ENCODE assay signal across 14 mouse cellular contexts in genomic region chr11:19988631-19989030, GRCm38 (mm10).
DNase-seq lines count a peak whose midpoint lies in the region; ATAC-seq and TF ChIP-seq lines count a peak whose summit lies in the region.
"Had no signal": no experiment of that assay in that cellular context is flagged by ENCODE, and none has a peak within 500 bp of the region (broad histone marks: within the 10 kb centered on the region; RNA-seq: fewer than 3 reads in every experiment).

No protein-coding gene starts in this region.

- H3K9ac ChIP-seq in kidney, embryonic 15.5 days, result no peak overlapping the region
- no peak overlapping the region for H3K9ac ChIP-seq in intestine, postnatal 0 days (ENCODE audit: low read depth, low read length)
- H3K9ac ChIP-seq in midbrain, embryonic 11.5 days (ENCODE audit: low read length), result no peak overlapping the region
- H3K9ac ChIP-seq: embryonic facial prominence, embryonic 15.5 days; forebrain, embryonic 12.5 days; lung, embryonic 15.5 days; neural tube, embryonic 13.5 days had no signal

- DNase-seq in kidney, postnatal 14 days, result no peak
- peak; percentile 43 for DNase-seq in CD4-positive, CD25-positive, alpha-beta regulatory T cell, adult 2 months (ENCODE audit: low read depth, low spot score)
- no peak for DNase-seq in midbrain, embryonic 11.5 days (ENCODE audit: low spot score, missing footprints)
- no peak for DNase-seq in right cerebral cortex, postnatal 10 days (ENCODE audit: low spot score in 2 of 2)
- no peak for DNase-seq in neural tube, embryonic 10.5 days (ENCODE audit: extremely low spot score, low spot score)
- DNase-seq: right cerebral cortex, postnatal 4 days had no signal

- no peaks in the 10 kb centered on the region for H3K9me3 ChIP-seq in kidney, embryonic 15.5 days (replicated peaks)
- H3K9me3 ChIP-seq in intestine, postnatal 0 days (ENCODE audit: control insufficient read depth), result no peaks in the 10 kb centered on the region
- no peaks in the 10 kb centered on the region for H3K9me3 ChIP-seq in midbrain, embryonic 11.5 days (ENCODE audit: control insufficient read depth, low read length)
- H3K9me3 ChIP-seq: embryonic facial prominence, embryonic 15.5 days; forebrain, embryonic 12.5 days; lung, embryonic 15.5 days; neural tube, embryonic 13.5 days had no signal

- H3K4me2 ChIP-seq in kidney, embryonic 15.5 days, result no peak overlapping the region
- H3K4me2 ChIP-seq in intestine, postnatal 0 days (replicated peaks; ENCODE audit: low read depth), result no peak overlapping the region
- H3K4me2 ChIP-seq in midbrain, embryonic 11.5 days, result no peak overlapping the region
- H3K4me2 ChIP-seq: embryonic facial prominence, embryonic 15.5 days; forebrain, embryonic 12.5 days; lung, embryonic 15.5 days; neural tube, embryonic 13.5 days had no signal

- WGBS in kidney, embryonic 15.5 days, result 60% methylated on average over 6 of the region's 6 CpGs
- 34% methylated on average over 6 of the region's 6 CpGs for WGBS in intestine, postnatal 0 days
- 89% methylated on average over 6 of the region's 6 CpGs for WGBS in midbrain, embryonic 11.5 days

- TF ChIP-seq CTCF in intestine, postnatal 0 days (IDR thresholded peaks at IDR 0.05; ENCODE audit: low read depth), result no peak

- no peaks in the 10 kb centered on the region for H3K27me3 ChIP-seq in kidney, embryonic 15.5 days
- no peaks in the 10 kb centered on the region for H3K27me3 ChIP-seq in intestine, postnatal 0 days (replicated peaks; ENCODE audit: control insufficient read depth, insufficient read depth, low read length)
- no peaks in the 10 kb centered on the region for H3K27me3 ChIP-seq in midbrain, embryonic 11.5 days (ENCODE audit: control insufficient read depth, insufficient read depth, low read length)
- H3K27me3 ChIP-seq: CH12.LX; embryonic facial prominence, embryonic 15.5 days; forebrain, embryonic 12.5 days; lung, embryonic 15.5 days; neural tube, embryonic 13.5 days had no signal

- no peak for ATAC-seq in kidney, embryonic 15.5 days (replicated peaks; ENCODE audit: low FRiP score)
- peak; percentile 25 for ATAC-seq in CD4-positive, CD25-positive, alpha-beta regulatory T cell, adult 4 months
- no peak for ATAC-seq in intestine, postnatal 0 days
- no peak for ATAC-seq in midbrain, embryonic 11.5 days (ENCODE audit: low FRiP score)

- no peaks in the 10 kb centered on the region for H3K36me3 ChIP-seq in kidney, embryonic 15.5 days
- H3K36me3 ChIP-seq in intestine, postnatal 0 days (ENCODE audit: control insufficient read depth, insufficient read depth), result no peaks in the 10 kb centered on the region
- no peaks in the 10 kb centered on the region for H3K36me3 ChIP-seq in midbrain, embryonic 11.5 days (ENCODE audit: control insufficient read depth, insufficient read depth, low read length)
- H3K36me3 ChIP-seq: embryonic facial prominence, embryonic 15.5 days; forebrain, embryonic 12.5 days; lung, embryonic 15.5 days; neural tube, embryonic 13.5 days had no signal

- H3K27ac ChIP-seq in kidney, embryonic 15.5 days, result peak overlapping the region; percentile 92
- peak overlapping the region; percentile 60 for H3K27ac ChIP-seq in intestine, postnatal 0 days (ENCODE audit: low read depth, low read length)
- H3K27ac ChIP-seq in midbrain, embryonic 11.5 days (ENCODE audit: low read depth, low read length), result no peak overlapping the region
- H3K27ac ChIP-seq: embryonic facial prominence, embryonic 15.5 days; forebrain, embryonic 12.5 days; lung, embryonic 15.5 days; neural tube, embryonic 13.5 days had no signal

- H3K4me3 ChIP-seq in kidney, embryonic 15.5 days (replicated peaks), result no peak overlapping the region
- no peak overlapping the region for H3K4me3 ChIP-seq in intestine, postnatal 0 days (ENCODE audit: low read depth, low read length)
- no peak overlapping the region for H3K4me3 ChIP-seq in midbrain, embryonic 11.5 days (ENCODE audit: low read depth, low read length)
- H3K4me3 ChIP-seq: embryonic facial prominence, embryonic 15.5 days; forebrain, embryonic 12.5 days; lung, embryonic 15.5 days; neural tube, embryonic 13.5 days had no signal

- H3K4me1 ChIP-seq in kidney, embryonic 15.5 days, result peaks cover 90% of the 10 kb centered on the region
- H3K4me1 ChIP-seq in intestine, postnatal 0 days (replicated peaks; ENCODE audit: control insufficient read depth, insufficient read depth, low read length), result peaks cover 36% of the 10 kb centered on the region
- H3K4me1 ChIP-seq in midbrain, embryonic 11.5 days (ENCODE audit: control insufficient read depth, insufficient read depth, low read length), result peaks cover 15% of the 10 kb centered on the region
